Mouse (Mus musculus) kidney, adult 11 months (tissue): ENCODE results near the gene Cdc42ep4.

Experiments
- DNase-seq: peaks from one replicate; pipeline ENCODE4 v3.0.0; 2022

Gene Cdc42ep4

GRCm38 (mm10) chr11:113681979-113682378 lies 69.7 kb downstream of the Cdc42ep4 start:
- no peak for DNase-seq

GRCm38 (mm10) chr11:113680954-113681353 lies 70.7 kb downstream of the Cdc42ep4 start:
- no peak for DNase-seq

- peak; percentile 57 for DNase-seq
Observed at GRCm38 (mm10) chr11:113678373-113678772, 73.3 kb downstream of the Cdc42ep4 start.

GRCm38 (mm10) chr11:113677378-113677777 lies 74.3 kb downstream of the Cdc42ep4 start:
- DNase-seq, result no peak
